Mouse (Mus musculus) CD4-positive helper T cell, adult 2 months (primary cell): Measurements from ENCODE around the gene Rtn2.
A peak's percentile ranks its signal among the peaks of the same experiment; 100 is the strongest.

Experiments used
- DNase-seq: peaks from one replicate; pipeline ENCODE4 v3.0.0-alpha.2; 2012; ENCODE audit warnings: low read depth, missing footprints, low spot score

The Rtn2 gene

GRCm38 (mm10) chr7:19268993-19269681, 13.3 kb upstream of the Rtn2 start:
- DNase-seq: peak; percentile 66

- DNase-seq: peak; percentile 68
Measured at GRCm38 (mm10) chr7:19269721-19270441, 12.5 kb upstream of the Rtn2 start.

GRCm38 (mm10) chr7:19270509-19271237, 11.8 kb upstream of the Rtn2 start:
- DNase-seq: peak; percentile 59

GRCm38 (mm10) chr7:19271238-19272172, 10.9 kb upstream of the Rtn2 start, which contains the start of gene Vasp:
Gene Vasp (minus strand): TSS chr7:19271817.
- DNase-seq: peak; percentile 93

GRCm38 (mm10) chr7:19272173-19272764, 10.2 kb upstream of the Rtn2 start:
- peak; percentile 94 for DNase-seq

- DNase-seq: no peak
Measured at GRCm38 (mm10) chr7:19276253-19276652, 6.2 kb upstream of the Rtn2 start.

- no peak for DNase-seq
Measured at GRCm38 (mm10) chr7:19279052-19279451, 3.4 kb upstream of the Rtn2 start.

- peak; percentile 68 for DNase-seq
Measured at GRCm38 (mm10) chr7:19279581-19280114, 2.8 kb upstream of the Rtn2 start, which contains the start of gene Ppm1n. Gene Ppm1n (minus strand): TSS chr7:19280064.

- DNase-seq: peak; percentile 74
Measured at GRCm38 (mm10) chr7:19281680-19282304, 632 bp upstream of the Rtn2 start.

- peak; percentile 68 for DNase-seq
Measured at GRCm38 (mm10) chr7:19282791-19283405, 474 bp downstream of the Rtn2 start.

- no peak for DNase-seq
Measured at GRCm38 (mm10) chr7:19283406-19283804, 981 bp downstream of the Rtn2 start.

- peak; percentile 59 for DNase-seq
Measured at GRCm38 (mm10) chr7:19284763-19285162, 2.3 kb downstream of the Rtn2 start.

- no peak for DNase-seq
Measured at GRCm38 (mm10) chr7:19290969-19291596, 8.7 kb downstream of the Rtn2 start.

GRCm38 (mm10) chr7:19295503-19296185, 13.2 kb downstream of the Rtn2 start:
- peak; percentile 89 for DNase-seq

- DNase-seq: no peak
Measured at GRCm38 (mm10) chr7:19297034-19297433, 14.6 kb downstream of the Rtn2 start.

- DNase-seq: no peak
Measured at GRCm38 (mm10) chr7:19297794-19298193, 15.4 kb downstream of the Rtn2 start.

- peak; percentile 74 for DNase-seq
Measured at GRCm38 (mm10) chr7:19299194-19299593, 16.8 kb downstream of the Rtn2 start.
